Mouse (Mus musculus) hindbrain, embryonic 11.5 days (tissue): ENCODE data around the gene Gm45713. TPM values are rescaled to one million over a fixed set of nuclear protein-coding genes. Genes with fewer than 3 reads are reported as not detected.
A peak's percentile ranks its signal among the peaks of the same experiment; 100 is the strongest.

Experiments
- ATAC-seq: fragments of 200-750 bp; cut with Nextera tagmentation; 2 replicates; pipeline ENCODE4 v1.8.0; 2017; ENCODE audit warnings: mild to moderate bottlenecking, moderate TSS enrichment, moderate library complexity; ENCODE audit not compliant: low FRiP score
- DNase-seq: peaks from one replicate; pipeline ENCODE4 v3.0.0-alpha.2; 2015; ENCODE audit warnings: low spot score
- H3K27ac ChIP-seq: fragments of 300-500 bp; sonication (generic); 2 replicates; pipeline ENCODE4 v1.5.1; 2014; ENCODE audit warnings: mild to moderate bottlenecking, low read depth, low read length
- H3K27me3 ChIP-seq: fragments of 300-500 bp; sonication (generic); 2 replicates; pipeline ENCODE4 v1.6.1; 2014; ENCODE audit warnings: mild to moderate bottlenecking, low read length, moderate library complexity, mixed read lengths; ENCODE audit not compliant: control insufficient read depth, insufficient read depth
- H3K36me3 ChIP-seq: fragments of 300-500 bp; sonication (generic); 2 replicates; pipeline ENCODE4 v1.6.1; 2014; ENCODE audit warnings: mild to moderate bottlenecking, low read length, moderate library complexity, mixed read lengths; ENCODE audit not compliant: control insufficient read depth, insufficient read depth
- H3K4me1 ChIP-seq: fragments of 300-500 bp; sonication (generic); replicated peaks from 2 replicates; pipeline ENCODE4 v1.6.1; 2014; ENCODE audit warnings: low read length, mixed read lengths; ENCODE audit not compliant: control insufficient read depth, insufficient read depth
- H3K4me2 ChIP-seq: fragments of 300-500 bp; sonication (generic); replicated peaks from 2 replicates; pipeline ENCODE4 v1.6.1; 2014; ENCODE audit warnings: mild to moderate bottlenecking, low read depth, low read length
- H3K4me3 ChIP-seq: fragments of 300-500 bp; sonication (generic); 2 replicates; pipeline ENCODE4 v1.5.1; 2014; ENCODE audit warnings: low read depth, low read length
- H3K9ac ChIP-seq: fragments of 300-500 bp; sonication (generic); 2 replicates; pipeline ENCODE4 v1.6.1; 2014; ENCODE audit warnings: low read depth, low read length
- H3K9me3 ChIP-seq: fragments of 300-500 bp; sonication (generic); 2 replicates; pipeline ENCODE4 v1.6.1; 2016; ENCODE audit warnings: low read length; ENCODE audit not compliant: control insufficient read depth
- WGBS: fragments of 180-500 bp; shearing (Covaris S2); extraction: QIAGEN DNeasy Blood & Tissue Kit; methylation state at CpG from one replicate; pipeline ENCODE4 v1.1.7; 2014; 5-methylcytosine and 5-hydroxymethylcytosine counted together
- polyA plus RNA-seq: library from polyadenylated mRNA; unstranded; fragments of >200 nt; fragmentation: Nextera tagmentation; extraction: Ambion mirVana; gene quantifications from 2 replicates; pipeline ENCODE4 v1.2.1, GENCODE M21; 2014

The Gm45713 gene
- polyA plus RNA-seq, 1 experiment from 2014 or later, result not detected

DNA sequence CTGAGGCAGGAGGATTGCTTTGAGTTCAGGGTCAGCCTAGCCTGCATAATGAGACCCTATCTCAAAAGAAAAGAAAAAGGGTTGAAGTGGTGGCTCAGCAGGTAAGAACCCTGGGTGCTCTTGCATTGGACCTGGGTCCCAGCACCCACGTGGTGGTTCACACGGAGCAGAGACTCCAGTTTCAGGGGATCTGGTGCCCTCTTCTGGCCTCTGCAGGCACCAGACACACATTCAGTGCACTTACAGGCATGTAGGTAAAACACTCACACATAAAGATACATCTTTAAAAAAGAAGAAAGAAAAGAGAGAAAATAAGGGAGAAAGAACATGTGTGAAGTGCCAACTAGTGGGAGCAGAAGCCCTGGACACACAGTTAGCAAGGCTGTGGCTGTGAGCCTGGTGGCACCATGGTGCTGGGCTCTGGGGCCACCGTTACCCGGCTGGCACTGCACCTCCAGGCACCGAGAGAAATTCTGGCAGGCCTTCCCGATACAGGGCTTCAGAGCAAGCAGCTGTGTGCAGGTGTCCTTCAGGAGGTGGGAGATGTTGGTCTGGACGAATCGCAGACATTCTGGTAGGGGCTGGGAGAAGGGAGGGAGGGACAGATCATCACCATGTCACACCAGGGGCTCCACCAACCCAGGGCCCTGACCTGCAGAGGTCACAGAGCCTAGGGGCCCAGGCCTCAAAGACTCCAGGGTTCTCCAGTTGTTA lies 2.4 kb downstream of the Gm45713 start:
- Histone ChIP-seq H3K9me3 (no peaks in the 10 kb centered on the region), H3K4me2 (no peak overlapping the region), H3K4me3 (no peak overlapping the region), H3K27ac (no peak overlapping the region), H3K36me3 (no peaks in the 10 kb centered on the region), H3K27me3 (peaks cover 2% of the 10 kb centered on the region; the same call in 1 of the 2 replicates), H3K9ac (no peak overlapping the region), H3K4me1 (no peaks in the 10 kb centered on the region; the same call in 1 of the 2 replicates)
- WGBS, result 72% methylated on average over 8 of the region's 8 CpGs
- ATAC-seq, result no peak
- no peak for DNase-seq

- Histone ChIP-seq H3K4me1 (peaks cover 4% of the 10 kb centered on the region), H3K36me3 (peaks cover 6% of the 10 kb centered on the region), H3K9ac (no peak overlapping the region), H3K27ac (no peak overlapping the region), H3K4me3 (no peak overlapping the region), H3K4me2 (no peak overlapping the region), H3K9me3 (no peaks in the 10 kb centered on the region), H3K27me3 (peaks cover 2% of the 10 kb centered on the region; the same call in 1 of the 2 replicates)
- DNase-seq (no peak), ATAC-seq (no peak)
- 83% methylated on average over 11 of the region's 11 CpGs for WGBS
Measured at GRCm38 (mm10) chr7:45131850-45132249, 4.2 kb downstream of the Gm45713 start.

GRCm38 (mm10) chr7:45129776-45130512 lies 6.1 kb downstream of the Gm45713 start:
- H3K27ac ChIP-seq, result peak overlapping the region; percentile 93
- peak overlapping the region; percentile 70 for H3K9ac ChIP-seq
- H3K36me3 ChIP-seq, result peaks cover 21% of the 10 kb centered on the region
- H3K4me3 ChIP-seq, result peak overlapping the region; percentile 38
- ATAC-seq, result no peak
- WGBS, result 44% methylated on average over 15 of the region's 15 CpGs
- H3K27me3 ChIP-seq, result no peaks in the 10 kb centered on the region
- no peak for DNase-seq
- H3K4me2 ChIP-seq, result peak overlapping the region; percentile 45
- no peaks in the 10 kb centered on the region for H3K9me3 ChIP-seq
- peaks cover 8% of the 10 kb centered on the region for H3K4me1 ChIP-seq

DNA sequence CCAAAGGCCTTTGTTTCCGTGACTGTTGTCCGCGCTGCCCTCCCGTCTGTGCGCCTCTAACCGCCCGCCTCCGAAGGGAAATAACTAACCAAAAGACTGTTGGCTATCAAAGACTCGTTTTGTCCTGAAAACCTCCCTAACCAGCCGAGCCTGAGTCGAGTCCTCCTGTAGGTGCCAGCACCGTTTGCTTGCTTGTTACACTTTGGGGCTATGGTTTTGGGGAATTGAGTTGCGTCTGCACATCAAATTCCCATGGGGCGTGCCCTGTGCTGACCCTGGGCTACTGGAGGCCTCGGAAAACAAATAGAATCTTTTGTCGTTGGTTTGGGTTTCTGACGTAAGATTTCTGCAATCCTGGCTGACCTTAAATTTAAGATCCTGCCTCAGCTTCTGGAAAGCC lies 6.7 kb downstream of the Gm45713 start:
- under 1% methylated on average over 17 of the region's 17 CpGs for WGBS
- Histone ChIP-seq H3K9me3 (no peaks in the 10 kb centered on the region), H3K4me3 (peak overlapping the region; percentile 38), H3K9ac (peak overlapping the region; percentile 70), H3K27ac (peak overlapping the region; percentile 93), H3K4me2 (peak overlapping the region; percentile 45), H3K4me1 (peaks cover 8% of the 10 kb centered on the region), H3K27me3 (no peaks in the 10 kb centered on the region), H3K36me3 (peaks cover 21% of the 10 kb centered on the region)
- DNase-seq (peak; percentile 80), ATAC-seq (no peak)

DNA sequence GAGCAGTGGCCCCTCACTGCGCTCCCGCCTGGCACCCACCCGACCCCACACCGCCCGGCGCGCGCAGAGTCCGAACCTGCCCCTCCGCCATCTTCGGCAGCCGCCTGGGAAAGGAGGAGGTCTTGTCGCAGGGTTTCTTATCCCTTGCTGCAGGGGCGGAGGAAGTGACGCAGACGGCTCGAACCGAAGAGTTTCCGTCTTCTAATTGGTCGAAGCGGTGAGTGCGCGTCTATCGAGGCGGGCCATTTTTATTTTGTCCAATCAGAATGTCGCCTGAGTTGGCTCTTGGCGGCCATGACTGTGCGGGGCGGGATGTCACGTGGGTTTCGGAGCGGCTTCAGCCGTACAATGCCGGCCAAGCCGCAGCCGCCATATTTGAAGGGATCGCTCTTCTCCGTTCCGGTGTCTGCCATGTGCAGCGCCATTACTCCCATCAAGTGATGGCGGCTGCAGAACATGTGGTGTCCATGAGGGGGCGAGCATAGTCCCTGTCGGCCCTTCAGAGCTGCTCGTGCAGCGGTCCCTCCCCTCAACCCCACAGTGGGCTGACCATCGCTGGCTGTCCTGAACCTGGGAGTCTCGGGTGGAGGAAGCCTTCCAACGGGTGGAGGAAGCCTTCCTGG lies 7.3 kb downstream of the Gm45713 start, which contains the start of gene Rpl13a:
Gene Rpl13a (minus strand): TSS at position 138 of the 623 bp plus-strand sequence.
- peak; percentile 94 for ATAC-seq
- peak within 1 kb of the TSS; percentile 99 for H3K4me3 ChIP-seq
- H3K4me2 ChIP-seq, result peak within 1 kb of the TSS; percentile 93
- peaks cover 8% of the 10 kb centered on the region for H3K4me1 ChIP-seq
- no peaks in the 10 kb centered on the region for H3K27me3 ChIP-seq
- H3K9ac ChIP-seq, result peak within 1 kb of the TSS; percentile 100
- peak within 1 kb of the TSS; percentile 93 for H3K27ac ChIP-seq
- DNase-seq, result peak; percentile 98
- peaks cover 21% of the 10 kb centered on the region for H3K36me3 ChIP-seq
- no peaks in the 10 kb centered on the region for H3K9me3 ChIP-seq
- WGBS, result under 1% methylated on average over 48 of the region's 48 CpGs

DNA sequence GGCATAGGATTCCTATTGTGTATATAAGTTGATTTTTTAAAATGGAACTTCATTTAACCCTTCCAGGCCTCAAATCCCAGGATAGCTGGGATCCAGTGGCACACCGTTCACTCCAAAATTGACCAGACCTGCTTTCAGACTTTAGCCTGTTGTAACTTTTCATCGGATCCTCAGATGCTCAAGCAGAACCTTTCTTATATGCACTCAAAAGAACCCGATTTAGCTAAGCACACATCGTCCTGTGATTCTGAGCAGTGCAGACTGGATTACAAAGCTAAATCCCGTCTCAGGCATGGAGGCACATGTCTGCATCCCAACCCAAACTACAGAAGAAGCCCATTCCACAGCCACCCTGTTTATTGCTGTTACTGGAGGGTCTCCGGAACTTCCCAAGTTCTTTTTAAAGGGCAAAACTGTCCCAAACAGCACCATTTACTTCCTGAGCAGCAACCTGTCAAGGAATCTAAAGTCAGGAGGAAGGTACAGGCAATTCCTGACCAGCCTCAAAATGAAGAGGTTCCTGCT lies 8.3 kb downstream of the Gm45713 start:
- Histone ChIP-seq H3K27me3 (no peaks in the 10 kb centered on the region), H3K4me3 (peak overlapping the region; percentile 99), H3K27ac (peak overlapping the region; percentile 84), H3K4me2 (peak overlapping the region; percentile 93), H3K9me3 (no peaks in the 10 kb centered on the region), H3K4me1 (peaks cover 8% of the 10 kb centered on the region), H3K36me3 (peaks cover 22% of the 10 kb centered on the region), H3K9ac (peak overlapping the region; percentile 100)
- 1% methylated on average over 6 of the region's 6 CpGs for WGBS
- DNase-seq, result peak; percentile 31
- no peak for ATAC-seq

GRCm38 (mm10) chr7:45126844-45127699 lies 9.0 kb downstream of the Gm45713 start:
- Histone ChIP-seq H3K4me2 (peak overlapping the region; percentile 93), H3K4me3 (peak overlapping the region; percentile 99), H3K27me3 (no peaks in the 10 kb centered on the region), H3K9ac (peak overlapping the region; percentile 100), H3K4me1 (peaks cover 8% of the 10 kb centered on the region), H3K36me3 (peaks cover 27% of the 10 kb centered on the region), H3K27ac (peak overlapping the region; percentile 84), H3K9me3 (no peaks in the 10 kb centered on the region)
- 60% methylated on average over 21 of the region's 21 CpGs for WGBS
- DNase-seq (peak; percentile 34), ATAC-seq (no peak)
